Mouse (Mus musculus) limb, embryonic 11.5 days (tissue): ENCODE measurements at regions not wholly inside any gene's neighbourhood (a gene's known extent, or its start where the extent isn't known, plus 50 kb on each side); places are given as distances from the start of the nearest gene placed in this dataset.

ENCODE experiments used
- ATAC-seq: fragments of 200-750 bp; cut with Nextera tagmentation; 2 replicates; pipeline ENCODE4 v1.8.0; 2017; ENCODE audit warnings: low read depth; ENCODE audit not compliant: insufficient number of reproducible peaks, low FRiP score, low TSS enrichment
- DNase-seq: peaks from one replicate; pipeline ENCODE4 v3.0.0-alpha.2; 2015; ENCODE audit warnings: low spot score
- H3K27ac ChIP-seq: fragments of 300-500 bp; sonication (generic); replicated peaks from 2 replicates; pipeline ENCODE4 v1.5.1; 2014; ENCODE audit warnings: low read depth, mild to moderate bottlenecking, low read length
- H3K27me3 ChIP-seq: fragments of 300-500 bp; sonication (generic); 2 replicates; pipeline ENCODE4 v1.6.1; 2014; ENCODE audit warnings: mild to moderate bottlenecking, low read length, mixed read lengths; ENCODE audit not compliant: control insufficient read depth, insufficient read depth
- H3K36me3 ChIP-seq: fragments of 300-500 bp; sonication (generic); 2 replicates; pipeline ENCODE4 v1.6.1; 2014; ENCODE audit warnings: mild to moderate bottlenecking, low read length, moderate library complexity, mixed read lengths; ENCODE audit not compliant: control insufficient read depth, insufficient read depth
- H3K4me1 ChIP-seq: fragments of 300-500 bp; sonication (generic); 2 replicates; pipeline ENCODE4 v1.6.1; 2014; ENCODE audit warnings: low read length, mixed read lengths; ENCODE audit not compliant: control insufficient read depth, insufficient read depth
- H3K4me2 ChIP-seq: fragments of 300-500 bp; sonication (generic); 2 replicates; pipeline ENCODE4 v1.6.1; 2014; ENCODE audit warnings: low read depth, mild to moderate bottlenecking, moderate library complexity; ENCODE audit not compliant: severe bottlenecking
- H3K4me3 ChIP-seq: fragments of 300-500 bp; sonication (generic); 2 replicates; pipeline ENCODE4 v1.5.1; 2014; ENCODE audit warnings: low read depth, low read length
- H3K9ac ChIP-seq: fragments of 300-500 bp; sonication (generic); 2 replicates; pipeline ENCODE4 v1.6.1; 2014; ENCODE audit warnings: mild to moderate bottlenecking, low read length
- H3K9me3 ChIP-seq: fragments of 300-500 bp; sonication (generic); 2 replicates; pipeline ENCODE4 v1.6.1; 2016; ENCODE audit warnings: low read length; ENCODE audit not compliant: control insufficient read depth
- WGBS: fragments of 180-500 bp; shearing (Covaris S2); extraction: QIAGEN DNeasy Blood & Tissue Kit; methylation state at CpG from one replicate; pipeline ENCODE4 v1.1.7; 2014; 5-methylcytosine and 5-hydroxymethylcytosine counted together

- Histone ChIP-seq H3K9me3 (no peaks in the 10 kb centered on the region), H3K4me2 (no peak overlapping the region), H3K4me1 (no peaks in the 10 kb centered on the region), H3K27me3 (no peaks in the 10 kb centered on the region), H3K36me3 (no peaks in the 10 kb centered on the region), H3K4me3 (no peak overlapping the region), H3K9ac (no peak overlapping the region), H3K27ac (no peak overlapping the region)
- 82% methylated on average over 13 of the region's 13 CpGs for WGBS
- ATAC-seq, result no peak
- DNase-seq, result no peak
These were observed 118.7 kb downstream of the Tmem26 start for GRCm38 (mm10) chr10:68842023-68842735.

- Histone ChIP-seq H3K4me2 (no peak overlapping the region), H3K27me3 (no peaks in the 10 kb centered on the region), H3K4me3 (no peak overlapping the region), H3K27ac (no peak overlapping the region), H3K36me3 (no peaks in the 10 kb centered on the region), H3K9me3 (no peaks in the 10 kb centered on the region), H3K4me1 (no peaks in the 10 kb centered on the region), H3K9ac (no peak overlapping the region)
- ATAC-seq, result no peak
- no peak for DNase-seq
- WGBS, result 82% methylated on average over 4 of the region's 4 CpGs
These were observed 120.6 kb downstream of the Tmem26 start for GRCm38 (mm10) chr10:68844066-68844465.

- no peak for ATAC-seq
These were observed 121.2 kb downstream of the Tmem26 start for GRCm38 (mm10) chr10:68844596-68844995.

GRCm38 (mm10) chr10:68851153-68851552 lies 127.7 kb downstream of the Tmem26 start:
- ATAC-seq, result no peak
- Histone ChIP-seq H3K4me2 (no peak overlapping the region), H3K9ac (no peak overlapping the region), H3K27me3 (no peaks in the 10 kb centered on the region), H3K4me3 (no peak overlapping the region), H3K36me3 (no peaks in the 10 kb centered on the region), H3K27ac (no peak overlapping the region), H3K9me3 (no peaks in the 10 kb centered on the region), H3K4me1 (0 out of 2 replicates have a peak, but pooled peaks cover under 1% of the 10 kb centered on the region)
- DNase-seq, result no peak
- 77% methylated on average over 3 of the region's 3 CpGs for WGBS

More at GRCm38 (mm10) chr10:68844596-68844995, 121.2 kb downstream of the Tmem26 start:
- Histone ChIP-seq H3K27ac (no peak overlapping the region), H3K36me3 (no peaks in the 10 kb centered on the region), H3K9me3 (no peaks in the 10 kb centered on the region), H3K27me3 (no peaks in the 10 kb centered on the region), H3K4me2 (no peak overlapping the region), H3K4me1 (no peaks in the 10 kb centered on the region), H3K9ac (no peak overlapping the region), H3K4me3 (no peak overlapping the region)
- DNase-seq, result no peak
- 90% methylated on average over 8 of the region's 8 CpGs for WGBS

GRCm38 (mm10) chr10:68855934-68856891 lies 132.8 kb downstream of the Tmem26 start:
- Histone ChIP-seq H3K27ac (no peak overlapping the region), H3K9me3 (no peaks in the 10 kb centered on the region), H3K4me2 (no peak overlapping the region), H3K4me3 (no peak overlapping the region), H3K36me3 (no peaks in the 10 kb centered on the region), H3K4me1 (0 out of 2 replicates have a peak, but pooled peaks cover 3% of the 10 kb centered on the region), H3K27me3 (no peaks in the 10 kb centered on the region), H3K9ac (no peak overlapping the region)
- no peak for ATAC-seq
- no peak for DNase-seq
- WGBS, result 53% methylated on average over 13 of the region's 13 CpGs

- 56% methylated on average over 8 of the region's 8 CpGs for WGBS
- Histone ChIP-seq H3K27ac (no peak overlapping the region), H3K9me3 (no peaks in the 10 kb centered on the region), H3K9ac (no peak overlapping the region), H3K36me3 (no peaks in the 10 kb centered on the region), H3K4me2 (no peak overlapping the region), H3K4me3 (no peak overlapping the region), H3K4me1 (no peaks in the 10 kb centered on the region), H3K27me3 (no peaks in the 10 kb centered on the region)
- ATAC-seq (no peak), DNase-seq (no peak)
These were observed 141.3 kb downstream of the Tmem26 start for GRCm38 (mm10) chr10:68864606-68865378.

GRCm38 (mm10) chr10:68865776-68866175 lies 142.3 kb downstream of the Tmem26 start:
- Histone ChIP-seq H3K27ac (no peak overlapping the region), H3K4me3 (no peak overlapping the region), H3K9ac (no peak overlapping the region), H3K9me3 (no peaks in the 10 kb centered on the region), H3K4me2 (no peak overlapping the region), H3K27me3 (no peaks in the 10 kb centered on the region), H3K36me3 (no peaks in the 10 kb centered on the region), H3K4me1 (no peaks in the 10 kb centered on the region)
- DNase-seq (no peak), ATAC-seq (no peak)
- 85% methylated on average over 5 of the region's 5 CpGs for WGBS

GRCm38 (mm10) chr10:68867361-68867760 lies 143.9 kb downstream of the Tmem26 start:
- no peaks in the 10 kb centered on the region for H3K9me3 ChIP-seq
- no peaks in the 10 kb centered on the region for H3K4me1 ChIP-seq
- no peak overlapping the region for H3K9ac ChIP-seq
- no peaks in the 10 kb centered on the region for H3K27me3 ChIP-seq
- no peak overlapping the region for H3K4me3 ChIP-seq
- no peak for ATAC-seq
- H3K4me2 ChIP-seq, result no peak overlapping the region
- WGBS, result 88% methylated on average over 1 of the region's 1 CpGs
- no peak overlapping the region for H3K27ac ChIP-seq
- no peak for DNase-seq
- H3K36me3 ChIP-seq, result no peaks in the 10 kb centered on the region
